Mouse (Mus musculus): ENCODE data around the gene Grik4.
A peak's percentile ranks its signal among the peaks of the same experiment; 100 is the strongest.

Gene Grik4

GRCm38 (mm10) chr9:42673385-42674016 is 270.8 kb downstream of the Grik4 start:
- peak; percentile 68 for DNase-seq (ENCODE audit: low read depth, low spot score)

GRCm38 (mm10) chr9:42672982-42673381 is 271.3 kb downstream of the Grik4 start:
- no peak for DNase-seq (ENCODE audit: low read depth, low spot score)

- DNase-seq (ENCODE audit: low read depth, low spot score) = no peak
Measured at GRCm38 (mm10) chr9:42670619-42671018, 273.7 kb downstream of the Grik4 start.

- no peak for DNase-seq (ENCODE audit: low read depth, low spot score)
Measured at GRCm38 (mm10) chr9:42661481-42661880, 282.8 kb downstream of the Grik4 start.

GRCm38 (mm10) chr9:42652756-42653155 is 291.5 kb downstream of the Grik4 start:
- no peak for DNase-seq (ENCODE audit: low read depth, low spot score)

- no peak for DNase-seq (ENCODE audit: low read depth, low spot score)
Measured at GRCm38 (mm10) chr9:42652309-42652708, 292.0 kb downstream of the Grik4 start.

GRCm38 (mm10) chr9:42649872-42650271 is 294.4 kb downstream of the Grik4 start:
- no peak for DNase-seq (ENCODE audit: low read depth, low spot score)

- DNase-seq (ENCODE audit: low read depth, low spot score) = no peak
Measured at GRCm38 (mm10) chr9:42648051-42648450, 296.2 kb downstream of the Grik4 start.

GRCm38 (mm10) chr9:42647596-42647995 is 296.7 kb downstream of the Grik4 start:
- no peak for DNase-seq (ENCODE audit: low read depth, low spot score)

GRCm38 (mm10) chr9:42646821-42647220 is 297.5 kb downstream of the Grik4 start:
- DNase-seq (ENCODE audit: low read depth, low spot score) = no peak

GRCm38 (mm10) chr9:42645161-42645560 is 299.1 kb downstream of the Grik4 start:
- no peak for DNase-seq (ENCODE audit: low read depth, low spot score)

- no peak for DNase-seq (ENCODE audit: low read depth, low spot score)
Measured at GRCm38 (mm10) chr9:42642821-42643220, 301.5 kb downstream of the Grik4 start.

- DNase-seq (ENCODE audit: low read depth, low spot score) = no peak
Measured at GRCm38 (mm10) chr9:42641550-42642117, 302.7 kb downstream of the Grik4 start.

GRCm38 (mm10) chr9:42636446-42636845 is 307.8 kb downstream of the Grik4 start:
- DNase-seq (ENCODE audit: low read depth, low spot score) = no peak

GRCm38 (mm10) chr9:42631479-42631878 is 312.8 kb downstream of the Grik4 start:
- DNase-seq (ENCODE audit: low read depth, low spot score) = no peak

GRCm38 (mm10) chr9:42627634-42628033 is 316.7 kb downstream of the Grik4 start:
- DNase-seq (ENCODE audit: low read depth, low spot score) = peak; percentile 11

GRCm38 (mm10) chr9:42627146-42627545 is 317.1 kb downstream of the Grik4 start:
- DNase-seq (ENCODE audit: low read depth, low spot score) = no peak

GRCm38 (mm10) chr9:42626226-42626775 is 318.0 kb downstream of the Grik4 start:
- no peak for DNase-seq (ENCODE audit: low read depth, low spot score)

- DNase-seq (ENCODE audit: low read depth, low spot score) = no peak
Measured at GRCm38 (mm10) chr9:42614409-42614808, 329.9 kb downstream of the Grik4 start.

GRCm38 (mm10) chr9:42613827-42614226 is 330.5 kb downstream of the Grik4 start:
- no peak for DNase-seq (ENCODE audit: low read depth, low spot score)

- no peak for DNase-seq (ENCODE audit: low read depth, low spot score)
Measured at GRCm38 (mm10) chr9:42612482-42612991, 331.8 kb downstream of the Grik4 start.

GRCm38 (mm10) chr9:42601445-42601844 is 342.8 kb downstream of the Grik4 start:
- DNase-seq (ENCODE audit: low read depth, low spot score) = no peak

- DNase-seq (ENCODE audit: low read depth, low spot score) = no peak
Measured at GRCm38 (mm10) chr9:42597525-42597924, 346.8 kb downstream of the Grik4 start.
